Mouse (Mus musculus) bone marrow macrophage, adult 2 months (primary cell): ENCODE results near the gene Gtsf1l. TPM values are rescaled to one million over a fixed set of nuclear protein-coding genes. Genes with fewer than 3 reads are reported as not detected.

Experiments used
- H3K27ac ChIP-seq: 2 replicates; pipeline ENCODE4 v1.5.1; 2012; ENCODE audit warnings: low read depth, low read length; ENCODE audit not compliant: insufficient read depth
- H3K4me1 ChIP-seq: 2 replicates; pipeline ENCODE4 v1.6.1; 2012; ENCODE audit warnings: low read length; ENCODE audit not compliant: control insufficient read depth, insufficient read depth
- H3K4me3 ChIP-seq: 2 replicates; pipeline ENCODE4 v1.5.1; 2012; ENCODE audit warnings: mild to moderate bottlenecking, low read length, moderate library complexity; ENCODE audit not compliant: insufficient read depth
- CTCF ChIP-seq: IDR thresholded peaks from 2 replicates; pipeline ENCODE4 v1.5.1; 2012; ENCODE audit warnings: low read depth, mild to moderate bottlenecking, low read length, moderate library complexity
- POLR2A ChIP-seq: IDR thresholded peaks from 2 replicates; pipeline ENCODE4 v1.6.1; 2012; ENCODE audit warnings: mild to moderate bottlenecking, low read depth, low read length, borderline replicate concordance
- polyA plus RNA-seq: library from polyadenylated mRNA; stranded (reverse); fragments of >200 nt; gene quantifications from 2 replicates; pipeline ENCODE4 v1.2.4, GENCODE M21; 2012; ENCODE audit not compliant: missing spikeins, insufficient read depth, insufficient read length

Gtsf1l gene
- polyA plus RNA-seq, 1 experiment, result not detected

DNA sequence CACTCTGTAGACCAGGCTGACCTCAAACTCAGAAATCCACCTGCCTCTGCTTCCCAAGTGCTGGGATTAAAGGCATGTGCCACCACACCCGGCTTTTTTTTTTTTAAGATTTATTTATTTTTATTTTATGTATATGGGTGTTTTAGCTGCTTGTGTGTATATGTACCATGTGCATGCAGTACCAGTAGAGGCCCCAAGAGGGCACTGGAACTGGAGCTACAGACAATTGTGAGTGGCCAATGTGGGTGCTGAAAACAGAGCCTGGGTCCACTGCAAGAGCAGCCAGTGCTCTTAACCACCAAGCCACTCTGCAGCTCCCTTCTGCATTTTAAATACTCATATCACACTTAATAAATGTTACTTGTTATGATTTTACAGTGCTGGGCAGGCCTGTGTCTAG, 23.1 kb upstream of the Gtsf1l start:
- no peaks in the 10 kb centered on the region for H3K4me1 ChIP-seq
- no peak for TF ChIP-seq CTCF
- no peak for TF ChIP-seq POLR2A
- H3K4me3 ChIP-seq, result no peak overlapping the region
- no peak overlapping the region for H3K27ac ChIP-seq

DNA sequence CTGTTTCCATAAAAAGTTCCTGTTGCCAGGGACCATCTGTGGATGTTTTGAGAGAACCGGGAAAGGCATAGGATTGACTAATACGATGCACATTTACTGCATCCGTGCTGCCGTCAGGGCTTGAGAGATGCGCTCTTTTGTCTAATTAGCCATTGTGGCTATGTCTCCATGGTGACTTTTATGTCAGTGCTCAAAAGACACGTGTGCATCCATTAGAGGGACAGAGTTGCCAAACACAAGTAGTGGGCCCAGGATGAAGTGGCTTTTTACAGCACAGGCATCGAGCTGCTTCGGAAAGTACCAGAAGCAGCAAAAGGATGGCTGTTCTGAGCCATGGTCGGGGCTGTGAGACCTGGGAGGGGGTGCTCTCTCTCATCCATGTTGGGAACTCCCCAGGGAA, 20.7 kb upstream of the Gtsf1l start:
- no peaks in the 10 kb centered on the region for H3K4me1 ChIP-seq
- TF ChIP-seq POLR2A (no peak), CTCF (no peak)
- H3K27ac ChIP-seq, result no peak overlapping the region
- no peak overlapping the region for H3K4me3 ChIP-seq

DNA sequence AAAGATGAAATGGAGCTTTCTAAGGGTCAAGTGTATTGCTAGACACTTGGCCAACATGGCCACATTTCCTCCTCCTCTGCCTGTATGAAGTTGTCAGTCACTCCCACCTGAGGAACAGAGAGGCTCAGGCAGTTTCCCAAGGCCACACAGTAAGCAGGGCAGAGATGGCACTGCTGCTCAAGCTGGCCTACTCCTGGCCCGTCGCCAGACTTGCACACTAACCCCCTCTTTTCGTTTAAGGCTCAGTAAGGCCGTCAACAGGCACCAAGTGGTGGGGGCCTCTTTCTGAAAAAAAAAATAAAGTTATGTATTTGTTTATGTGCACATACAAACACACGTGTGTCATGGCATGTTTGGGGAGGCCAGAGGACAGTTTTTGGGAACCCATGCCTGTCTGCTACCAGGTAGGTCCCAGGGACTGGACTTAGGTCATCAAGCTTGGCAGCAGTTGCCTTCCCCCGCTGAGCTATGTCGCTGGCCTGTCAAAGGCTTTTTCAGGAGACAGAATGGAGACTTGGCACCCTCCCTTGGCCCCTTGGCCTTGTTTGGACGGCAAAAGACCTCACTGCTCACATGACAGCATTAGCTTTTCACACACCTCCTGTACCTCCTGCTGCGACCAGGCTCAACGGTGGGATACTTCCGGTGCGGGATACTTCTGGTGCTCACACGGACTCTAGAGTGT, 16.6 kb upstream of the Gtsf1l start:
- Histone ChIP-seq H3K4me1 (peaks cover 4% of the 10 kb centered on the region; the same call in 1 of the 2 replicates), H3K27ac (no peak overlapping the region), H3K4me3 (no peak overlapping the region)
- TF ChIP-seq POLR2A, result no peak
- TF ChIP-seq CTCF, result no peak

DNA sequence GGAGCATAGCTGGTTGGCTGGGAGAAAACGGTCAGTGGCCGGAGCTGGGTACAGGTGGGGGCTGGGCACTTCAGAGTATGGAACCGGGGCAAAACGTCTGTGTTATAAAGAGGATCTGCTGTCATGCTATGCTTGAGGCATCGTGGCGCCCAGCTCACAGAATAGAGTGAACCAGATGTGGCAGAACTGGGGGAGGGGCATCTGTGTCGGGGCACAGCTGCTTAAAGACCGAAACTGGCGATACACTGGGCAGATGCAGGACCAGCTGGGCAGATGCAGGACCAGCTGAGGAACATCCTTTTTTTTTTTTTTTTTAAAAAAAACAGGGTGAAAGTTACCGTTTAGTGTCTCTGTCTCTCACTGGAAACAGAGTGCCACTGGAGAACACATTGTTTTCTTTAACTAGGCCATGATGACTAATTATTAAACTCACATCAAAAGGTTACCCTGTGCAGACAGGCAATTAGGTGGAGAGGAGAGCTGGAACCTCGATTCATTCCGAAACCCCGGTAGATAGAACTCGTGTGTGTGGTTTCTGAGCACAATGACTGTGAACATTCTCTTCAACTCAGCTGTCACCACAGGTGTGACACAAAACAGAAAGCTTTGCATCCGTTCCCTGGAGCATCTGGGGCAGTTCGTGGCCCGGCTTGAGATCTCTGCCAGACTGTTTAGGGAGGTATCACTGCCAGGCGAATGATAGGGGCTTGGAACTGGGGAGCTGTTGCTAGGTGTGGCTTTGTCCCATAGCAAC, 15.4 kb upstream of the Gtsf1l start:
- H3K27ac ChIP-seq, result no peak overlapping the region
- no peak for TF ChIP-seq CTCF
- TF ChIP-seq POLR2A, result no peak
- H3K4me1 ChIP-seq, result peaks cover 4% of the 10 kb centered on the region; the same call in 1 of the 2 replicates
- H3K4me3 ChIP-seq, result no peak overlapping the region

DNA sequence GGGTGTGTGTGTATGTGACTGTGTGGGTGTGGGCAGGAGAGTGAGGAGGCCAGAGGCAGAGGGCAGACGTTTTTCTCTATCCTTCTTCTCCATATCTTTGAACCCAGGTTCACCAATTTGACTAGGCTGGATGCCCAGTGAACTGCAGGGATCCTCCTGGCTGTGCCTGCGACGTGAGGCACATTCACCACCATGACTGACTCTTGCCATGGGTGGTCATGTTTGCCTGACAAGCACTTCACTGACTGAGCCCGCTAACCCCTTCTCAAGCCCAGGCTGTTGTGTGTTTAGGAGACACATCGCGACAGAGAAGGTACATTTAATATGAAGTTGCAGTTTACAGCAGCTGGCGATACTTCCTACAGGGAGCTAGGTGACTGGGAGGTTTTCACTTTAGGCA, 14.6 kb upstream of the Gtsf1l start:
- Histone ChIP-seq H3K4me1 (peaks cover 4% of the 10 kb centered on the region; the same call in 1 of the 2 replicates), H3K27ac (no peak overlapping the region), H3K4me3 (no peak overlapping the region)
- TF ChIP-seq CTCF (no peak), POLR2A (no peak)

DNA sequence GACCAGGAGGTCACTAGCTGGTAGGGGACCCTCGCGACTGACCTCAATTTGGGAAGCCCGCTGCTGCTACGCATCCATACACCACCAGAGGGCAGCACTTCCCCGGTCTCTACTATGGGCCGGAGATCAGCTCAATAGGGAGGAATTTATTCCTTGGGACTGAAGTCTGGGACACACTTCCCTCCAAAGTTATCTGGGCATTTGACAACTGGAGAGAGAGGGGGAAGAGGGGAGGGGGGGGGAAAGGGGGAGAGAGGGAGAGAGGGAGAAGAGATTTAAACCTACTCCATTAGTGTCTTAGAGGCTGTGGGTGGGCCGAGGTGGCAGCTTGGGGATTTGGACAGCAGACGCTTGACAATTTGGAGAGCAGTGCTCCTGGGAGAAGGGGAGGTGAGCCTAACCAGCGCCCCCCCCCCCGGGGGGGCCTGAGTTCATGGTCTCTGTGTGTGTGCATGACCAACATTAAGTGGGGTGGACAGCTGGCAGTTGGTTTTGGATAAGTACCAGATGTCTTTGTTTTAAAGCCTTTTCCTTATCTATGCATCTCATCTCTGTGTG, 14.1 kb upstream of the Gtsf1l start:
- H3K4me1 ChIP-seq, result peaks cover 4% of the 10 kb centered on the region; the same call in 1 of the 2 replicates
- no peak for TF ChIP-seq POLR2A
- peak; percentile 87 for TF ChIP-seq CTCF
- H3K27ac ChIP-seq, result no peak overlapping the region
- H3K4me3 ChIP-seq, result no peak overlapping the region

DNA sequence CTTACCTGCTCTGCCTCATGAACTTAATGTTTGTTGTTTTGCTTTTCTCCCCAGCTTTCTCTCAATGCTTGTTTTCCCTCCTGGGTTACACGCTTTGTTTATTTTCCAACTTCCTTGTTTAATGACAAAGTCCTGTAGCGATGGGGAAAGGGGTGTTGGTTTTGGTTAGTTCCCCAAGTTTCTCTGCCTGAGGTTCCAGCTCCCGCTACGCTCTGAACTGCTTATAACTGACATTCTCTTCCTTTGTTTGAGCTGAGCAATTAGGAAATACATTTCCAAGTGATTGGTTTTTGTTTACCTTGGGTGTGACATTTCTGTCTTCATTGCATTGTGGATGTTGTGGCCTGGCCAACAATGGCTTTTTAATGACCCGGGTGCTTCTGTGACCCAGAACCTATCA, 12.9 kb upstream of the Gtsf1l start:
- Histone ChIP-seq H3K4me3 (no peak overlapping the region), H3K27ac (no peak overlapping the region), H3K4me1 (peaks cover 4% of the 10 kb centered on the region; the same call in 1 of the 2 replicates)
- TF ChIP-seq POLR2A (no peak), CTCF (no peak)

DNA sequence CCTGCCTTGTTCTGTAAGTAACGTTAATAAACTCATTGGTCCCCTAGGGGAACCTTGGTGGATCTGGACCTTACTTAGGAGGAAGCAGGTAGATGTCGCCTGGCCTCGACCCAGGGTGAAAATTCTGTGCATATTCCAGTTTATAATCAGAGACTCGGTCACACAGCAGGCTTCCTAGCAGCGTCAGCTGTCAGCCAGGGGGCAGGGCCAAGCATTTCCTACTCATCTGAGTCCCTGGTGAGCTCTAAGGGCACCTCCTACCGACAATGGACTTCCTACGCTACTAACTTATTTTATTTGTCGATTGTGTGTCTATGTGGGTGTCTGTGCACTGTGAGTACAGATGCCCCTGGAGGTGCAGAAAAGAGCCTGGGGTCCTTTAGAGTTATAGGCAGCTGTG, 12.3 kb upstream of the Gtsf1l start:
- no peak overlapping the region for H3K4me3 ChIP-seq
- H3K27ac ChIP-seq, result no peak overlapping the region

DNA sequence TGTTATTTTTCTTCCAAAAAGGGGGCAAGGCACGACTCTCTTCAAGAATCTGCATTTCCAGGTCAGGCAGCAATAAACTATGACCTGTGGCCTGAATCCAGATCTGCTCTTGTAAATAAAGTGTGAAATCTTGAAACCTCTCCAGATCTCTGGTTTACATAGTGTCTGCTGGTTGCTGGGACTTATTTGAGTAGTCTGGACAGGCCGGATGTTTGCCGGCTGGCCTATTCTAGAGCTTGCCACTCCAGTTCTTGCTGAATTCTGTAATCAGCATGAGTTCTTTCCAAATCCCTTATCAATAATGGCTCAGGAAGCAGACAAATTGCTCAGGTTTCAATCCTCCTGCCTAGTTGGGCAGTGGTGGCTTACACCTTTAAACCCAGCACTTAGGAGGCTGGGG, 8.1 kb upstream of the Gtsf1l start:
- Histone ChIP-seq H3K4me1 (peaks cover 4% of the 10 kb centered on the region; the same call in 1 of the 2 replicates), H3K27ac (no peak overlapping the region), H3K4me3 (no peak overlapping the region)
- TF ChIP-seq CTCF (no peak), POLR2A (no peak)

More for the DNA sequence above, 12.3 kb upstream of the Gtsf1l start:
- no peak for TF ChIP-seq CTCF
- no peak for TF ChIP-seq POLR2A
- H3K4me1 ChIP-seq, result peaks cover 4% of the 10 kb centered on the region; the same call in 1 of the 2 replicates

DNA sequence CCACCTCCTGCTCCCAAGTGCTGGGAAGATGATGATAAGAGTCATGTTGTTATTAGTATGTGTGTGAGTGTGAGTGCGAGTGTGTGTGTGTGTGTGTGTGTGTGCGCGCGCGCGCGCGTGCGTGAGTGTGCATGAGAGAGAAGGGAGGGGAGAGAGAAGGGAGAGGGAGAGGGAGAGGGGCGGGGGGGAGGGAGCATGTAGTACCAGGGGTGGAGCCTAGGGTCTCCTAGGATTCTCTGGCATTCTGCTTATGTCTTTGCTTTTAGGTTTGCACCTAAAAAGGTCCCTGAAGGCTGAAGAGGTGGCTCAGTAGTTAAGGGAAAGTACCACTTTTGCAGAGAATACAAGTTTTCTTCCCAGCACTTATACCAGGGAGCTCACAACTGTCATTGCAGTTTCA, 7.3 kb upstream of the Gtsf1l start:
- no peak for TF ChIP-seq POLR2A
- no peak for TF ChIP-seq CTCF
- no peak overlapping the region for H3K4me3 ChIP-seq

More for the DNA sequence above, 7.3 kb upstream of the Gtsf1l start:
- H3K4me1 ChIP-seq, result no peaks in the 10 kb centered on the region
- no peak overlapping the region for H3K27ac ChIP-seq
